Mouse (Mus musculus) C2C12 (cell line): Measurements from ENCODE around the gene Trip13. TPM values are rescaled to one million over a fixed set of nuclear protein-coding genes. Genes with fewer than 3 reads are reported as not detected.

Experiments used
- H3K27me3 ChIP-seq: one replicate; pipeline ENCODE4 v1.6.1; 2011; ENCODE audit not compliant: control insufficient read depth, insufficient read depth, insufficient read length
- H3K36me3 ChIP-seq: one replicate; pipeline ENCODE4 v1.6.1; 2011; ENCODE audit not compliant: control insufficient read depth, insufficient read depth
- H3K4me3 ChIP-seq: one replicate; pipeline ENCODE4 v1.5.1; 2011; ENCODE audit warnings: mild to moderate bottlenecking, control low read depth; ENCODE audit not compliant: poor library complexity, insufficient read depth, severe bottlenecking
- H3K79me2 ChIP-seq: one replicate; pipeline ENCODE4 v1.6.1; 2011; ENCODE audit not compliant: control insufficient read depth, insufficient read depth
- H3K79me3 ChIP-seq: one replicate; pipeline ENCODE4 v1.6.1; 2011; ENCODE audit warnings: low read depth, control low read depth
- H3ac ChIP-seq: one replicate; pipeline ENCODE3; 2011; ENCODE audit warnings: low read depth; ENCODE audit not compliant: control insufficient read depth, insufficient read length
- CEBPB ChIP-seq: IDR thresholded peaks from one replicate; pipeline ENCODE4 v1.6.1; 2011; ENCODE audit warnings: low read depth, mild to moderate bottlenecking, control low read depth, moderate library complexity
- CTCF ChIP-seq: IDR thresholded peaks from one replicate; pipeline ENCODE4 v1.5.1; 2011; ENCODE audit not compliant: control insufficient read depth, insufficient read depth, insufficient read length
- FOSL1 ChIP-seq: IDR thresholded peaks from one replicate; pipeline ENCODE4 v1.8.0; 2011; ENCODE audit warnings: mild to moderate bottlenecking, low read length; ENCODE audit not compliant: poor library complexity, insufficient read depth, severe bottlenecking
- MAX ChIP-seq: IDR thresholded peaks from one replicate; pipeline ENCODE4 v1.6.1; 2011; ENCODE audit warnings: mild to moderate bottlenecking, control low read depth
- MYOD1 ChIP-seq: IDR thresholded peaks from one replicate; pipeline ENCODE4 v1.6.1; 2011; ENCODE audit warnings: low read depth; ENCODE audit not compliant: control insufficient read depth, insufficient read length
- MYOG ChIP-seq: IDR thresholded peaks from one replicate; pipeline ENCODE4 v1.6.1; 2011; ENCODE audit not compliant: control insufficient read depth, insufficient read length; ENCODE audit errors: extremely low read depth
- USF1 ChIP-seq: IDR thresholded peaks from one replicate; pipeline ENCODE4 v1.6.1; 2011; ENCODE audit warnings: low read depth, mild to moderate bottlenecking, control low read depth, moderate library complexity
- polyA plus RNA-seq: library from polyadenylated mRNA; unstranded; fragments of >200 nt; fragmentation: generic; extraction: Trizol; gene quantifications from one replicate; pipeline ENCODE4 v1.2.1, GENCODE M21; 2012; ENCODE audit warnings: missing spikeins

Trip13 gene
- polyA plus RNA-seq, 1 experiment: 17.5 TPM

DNA sequence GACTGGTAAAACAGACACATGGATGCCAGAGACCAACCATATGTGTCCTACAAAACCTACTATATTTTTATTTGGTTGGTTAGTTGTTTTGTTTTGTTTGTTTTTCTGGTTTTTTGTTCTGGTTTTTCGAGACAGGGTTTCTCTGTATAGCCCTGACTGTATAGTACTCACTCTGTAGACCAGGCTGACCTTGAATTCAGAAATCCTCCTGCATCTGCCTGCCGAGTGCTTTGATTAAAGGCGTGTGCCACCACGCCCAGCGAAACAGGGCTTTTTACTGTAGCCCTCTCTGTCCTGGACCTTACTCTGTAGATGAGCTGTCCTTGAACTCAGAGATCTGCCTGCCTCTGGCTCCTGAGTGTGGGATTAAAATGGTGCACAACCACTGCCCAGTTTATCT is 1.5 kb upstream of the Trip13 start:
- peaks cover 38% of the 10 kb centered on the region for H3K36me3 ChIP-seq
- H3K79me2 ChIP-seq: peaks cover 28% of the 10 kb centered on the region
- H3ac ChIP-seq: no peak overlapping the region
- no peak overlapping the region for H3K4me3 ChIP-seq
- H3K27me3 ChIP-seq: no peaks in the 10 kb centered on the region
- TF ChIP-seq USF1 (no peak), FOSL1 (no peak), CTCF (no peak), MYOD1 (no peak), MYOG (no peak), CEBPB (no peak), MAX (no peak)
- H3K79me3 ChIP-seq: peaks cover 11% of the 10 kb centered on the region

DNA sequence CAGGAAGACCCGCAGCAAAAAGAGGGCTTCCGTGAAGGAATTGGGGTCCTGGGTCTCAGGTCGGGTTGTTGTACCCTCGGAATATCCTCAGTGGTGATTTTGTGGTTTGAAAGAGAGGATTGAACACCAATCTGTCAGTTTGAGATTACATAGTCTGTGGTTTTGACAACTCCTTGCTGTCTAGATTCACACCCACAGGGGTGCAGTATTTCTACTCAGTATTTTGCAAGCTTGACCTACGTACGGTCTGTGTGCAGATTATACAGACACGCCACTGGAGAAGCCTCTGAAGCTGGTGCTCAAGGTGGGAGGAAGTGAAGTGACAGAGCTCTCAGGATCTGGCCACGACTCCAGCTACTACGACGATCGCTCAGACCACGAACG is 585 bp upstream of the Trip13 start:
- H3K79me2 ChIP-seq: peaks cover 32% of the 10 kb centered on the region
- peak overlapping the region; percentile 79 for H3K4me3 ChIP-seq
- TF ChIP-seq CTCF (no peak), FOSL1 (no peak), MYOG (no peak), MYOD1 (no peak), USF1 (no peak), CEBPB (no peak), MAX (no peak)
- peaks cover 40% of the 10 kb centered on the region for H3K36me3 ChIP-seq
- peaks cover 11% of the 10 kb centered on the region for H3K79me3 ChIP-seq
- no peaks in the 10 kb centered on the region for H3K27me3 ChIP-seq
- peak overlapping the region; percentile 100 for H3ac ChIP-seq

DNA sequence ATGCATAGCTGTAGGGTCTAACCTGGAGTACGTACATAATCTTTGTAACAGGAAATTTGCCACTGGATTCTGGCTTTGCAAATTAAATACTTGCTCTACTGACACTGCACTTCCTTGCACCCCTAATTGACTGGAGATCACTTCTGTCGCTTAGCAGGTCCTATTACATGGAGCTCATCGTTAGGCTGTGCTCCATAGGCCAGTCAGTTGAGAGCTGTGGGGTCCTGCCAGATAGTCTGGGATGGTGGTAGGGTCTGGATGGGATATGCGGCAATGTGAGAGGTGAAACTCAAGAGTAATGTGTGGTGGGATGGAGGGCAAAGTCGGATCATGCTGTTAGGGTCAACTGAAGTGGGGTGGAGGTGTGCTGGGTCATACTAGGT is 655 bp downstream of the Trip13 start:
- Histone ChIP-seq H3K27me3 (no peaks in the 10 kb centered on the region), H3ac (peak overlapping the region; percentile 98), H3K79me2 (peaks cover 32% of the 10 kb centered on the region), H3K36me3 (peaks cover 42% of the 10 kb centered on the region), H3K4me3 (peak overlapping the region; percentile 79), H3K79me3 (peaks cover 11% of the 10 kb centered on the region)
- TF ChIP-seq CEBPB: no peak
- TF ChIP-seq FOSL1: no peak
- TF ChIP-seq MAX: no peak
- no peak for TF ChIP-seq USF1
- no peak for TF ChIP-seq CTCF
- TF ChIP-seq MYOG: no peak
- no peak for TF ChIP-seq MYOD1

DNA sequence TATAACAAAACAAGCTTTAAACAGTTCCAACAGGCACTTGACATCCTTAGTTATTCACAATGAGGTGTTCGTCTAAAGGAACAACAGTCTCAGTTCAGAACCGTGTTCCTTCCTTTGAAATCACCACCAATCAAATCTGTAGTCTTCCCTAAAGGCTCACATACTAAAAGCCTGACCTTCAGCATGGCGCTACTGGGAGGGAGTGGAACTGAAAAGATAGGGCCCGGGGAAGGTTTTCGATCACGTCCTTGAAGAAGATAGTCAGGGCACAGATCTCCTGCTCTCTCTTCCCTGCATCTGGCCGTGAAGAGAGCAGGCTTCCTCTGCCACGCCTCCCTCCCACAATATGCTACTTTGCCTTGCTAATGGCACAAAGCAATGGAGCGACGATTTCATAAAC is 5.4 kb downstream of the Trip13 start:
- H3K27me3 ChIP-seq: no peaks in the 10 kb centered on the region
- TF ChIP-seq CEBPB (no peak), FOSL1 (no peak), MAX (no peak), MYOG (no peak), CTCF (no peak), USF1 (no peak), MYOD1 (no peak)
- peaks cover 17% of the 10 kb centered on the region for H3K79me2 ChIP-seq
- H3ac ChIP-seq: no peak overlapping the region
- H3K79me3 ChIP-seq: peaks cover 7% of the 10 kb centered on the region
- H3K36me3 ChIP-seq: peaks cover 68% of the 10 kb centered on the region
- H3K4me3 ChIP-seq: no peak overlapping the region

DNA sequence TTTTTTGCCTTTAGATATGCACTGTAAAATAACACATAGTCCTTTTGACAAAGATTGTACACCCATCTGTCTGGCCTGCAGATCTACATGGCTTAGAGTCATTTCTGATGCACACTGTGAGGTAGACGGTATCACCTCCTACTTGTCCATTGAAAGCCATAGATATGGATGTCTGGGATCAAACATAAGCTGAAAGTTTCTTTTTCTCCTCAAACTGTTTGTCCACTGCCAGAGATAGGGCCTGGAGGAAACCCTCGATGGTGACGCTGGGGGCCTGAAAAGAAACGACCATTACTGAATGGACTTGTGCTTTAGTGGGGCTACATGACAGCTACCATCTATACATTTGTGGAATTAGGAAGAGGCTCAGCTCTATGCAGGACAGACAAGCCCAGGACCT is 24.5 kb downstream of the Trip13 start:
- Histone ChIP-seq H3K79me3 (no peaks in the 10 kb centered on the region), H3K4me3 (no peak overlapping the region), H3K79me2 (no peaks in the 10 kb centered on the region), H3K36me3 (peaks cover 56% of the 10 kb centered on the region), H3K27me3 (no peaks in the 10 kb centered on the region), H3ac (no peak overlapping the region)
- TF ChIP-seq MAX: no peak
- TF ChIP-seq CEBPB: no peak
- TF ChIP-seq MYOG: no peak
- TF ChIP-seq MYOD1: no peak
- no peak for TF ChIP-seq CTCF
- no peak for TF ChIP-seq FOSL1
- no peak for TF ChIP-seq USF1

DNA sequence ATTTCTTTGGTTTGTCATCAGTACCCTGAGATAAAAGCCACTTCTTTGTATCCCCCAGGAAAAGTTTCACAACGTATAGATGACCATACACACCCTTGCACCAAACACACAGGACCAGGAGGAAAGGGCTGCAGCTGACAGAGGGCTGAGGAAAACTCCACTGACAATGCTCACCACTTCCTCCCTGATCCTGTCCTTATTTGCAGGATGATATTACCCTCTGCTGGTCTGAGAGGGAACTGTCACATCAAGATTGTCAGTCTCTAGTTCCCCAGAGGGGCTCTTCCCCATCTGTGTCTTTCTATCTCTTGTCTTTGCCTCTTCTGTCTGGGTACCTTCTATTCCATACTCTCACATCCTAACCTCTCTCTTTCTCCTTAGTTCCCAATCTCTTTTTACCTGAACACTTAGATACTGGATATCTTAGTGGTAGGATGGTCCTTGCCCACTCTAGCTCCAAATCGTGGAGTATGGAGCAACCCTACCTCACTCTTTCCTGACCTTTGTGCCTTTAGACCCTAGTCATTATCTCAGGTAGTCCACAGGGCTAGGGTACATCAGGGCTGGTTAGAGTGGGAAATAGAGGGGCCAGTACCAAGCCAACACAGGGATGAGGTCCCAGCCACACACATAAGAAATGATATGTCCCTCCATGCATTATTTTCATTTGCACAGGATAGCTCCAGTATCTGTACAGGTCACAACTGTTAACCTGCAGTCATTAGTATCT is 29.7 kb downstream of the Trip13 start:
- Histone ChIP-seq H3K4me3 (no peak overlapping the region), H3K36me3 (peaks cover 12% of the 10 kb centered on the region), H3K79me2 (no peaks in the 10 kb centered on the region), H3K27me3 (no peaks in the 10 kb centered on the region), H3K79me3 (no peaks in the 10 kb centered on the region), H3ac (no peak overlapping the region)
- no peak for TF ChIP-seq CTCF
- no peak for TF ChIP-seq USF1
